Comparison of ENCODE assay signal across 16 mouse cellular contexts in genomic region chr12:41520326-41520725, GRCm38 (mm10).
"Had no signal": no experiment of that assay in that cellular context is flagged by ENCODE, and none has a peak within 500 bp of the region (broad histone marks: within the 10 kb centered on the region; RNA-seq: fewer than 3 reads in every experiment).

No protein-coding gene starts in this region.

- H3K36me3 ChIP-seq: lung, embryonic 15.5 days; midbrain, embryonic 13.5 days; midbrain, embryonic 15.5 days; neural tube, embryonic 12.5 days; stomach, embryonic 15.5 days had no signal

- ATAC-seq: liver, postnatal 0 days; lung, postnatal 0 days; midbrain, embryonic 13.5 days; midbrain, embryonic 15.5 days had no signal

- DNase-seq: liver, postnatal 0 days; lung, postnatal 14 days; lung, postnatal 36 days; right cerebral cortex, postnatal 14 days; thymus, adult 18-20 months; thymus, postnatal 14 days; thymus, postnatal 36 days had no signal

- H3K9ac ChIP-seq: liver, postnatal 0 days; lung, embryonic 15.5 days; midbrain, embryonic 13.5 days; midbrain, embryonic 15.5 days; neural tube, embryonic 12.5 days; stomach, embryonic 15.5 days had no signal

- H3K4me3 ChIP-seq: lung, embryonic 15.5 days; megakaryocyte, embryonic 14.5 days; midbrain, embryonic 13.5 days; midbrain, embryonic 15.5 days; neural tube, embryonic 12.5 days; stomach, embryonic 15.5 days had no signal

- H3K4me1 ChIP-seq: lung, embryonic 15.5 days; megakaryocyte, embryonic 14.5 days; midbrain, embryonic 13.5 days; midbrain, embryonic 15.5 days; neural tube, embryonic 12.5 days; stomach, embryonic 15.5 days had no signal

- H3K27me3 ChIP-seq: lung, embryonic 15.5 days; megakaryocyte, embryonic 14.5 days; midbrain, embryonic 13.5 days; midbrain, embryonic 15.5 days; neural tube, embryonic 12.5 days; stomach, embryonic 15.5 days had no signal

- H3K4me2 ChIP-seq: lung, embryonic 15.5 days; midbrain, embryonic 11.5 days; midbrain, embryonic 13.5 days; midbrain, embryonic 15.5 days; neural tube, embryonic 12.5 days; stomach, embryonic 15.5 days had no signal

- H3K27ac ChIP-seq: lung, embryonic 15.5 days; macrophage; midbrain, embryonic 13.5 days; midbrain, embryonic 15.5 days; neural tube, embryonic 12.5 days; stomach, embryonic 15.5 days had no signal

- H3K9me3 ChIP-seq: lung, embryonic 15.5 days; megakaryocyte, embryonic 14.5 days; midbrain, embryonic 13.5 days; midbrain, embryonic 15.5 days; neural tube, embryonic 12.5 days; stomach, embryonic 15.5 days had no signal
